Mouse (Mus musculus) 3134 (cell line): ENCODE results near the gene Mms22l.
"Not testable (repeated sequence)": the region's sequence is repeated elsewhere in the genome, so short reads cannot be mapped to it uniquely, and the experiment has no call there.

Source experiments
- DNase-seq: peaks from one replicate; pipeline ENCODE4 v3.0.0-alpha.2; 2011; ENCODE audit warnings: low spot score; ENCODE audit not compliant: insufficient read length; ENCODE audit errors: extremely low read depth

Mms22l gene

GRCm38 (mm10) chr4:24620005-24620404 lies 123.8 kb downstream of the Mms22l start:
- DNase-seq = no peak

GRCm38 (mm10) chr4:24620440-24620839 lies 124.2 kb downstream of the Mms22l start:
- no peak for DNase-seq

DNA sequence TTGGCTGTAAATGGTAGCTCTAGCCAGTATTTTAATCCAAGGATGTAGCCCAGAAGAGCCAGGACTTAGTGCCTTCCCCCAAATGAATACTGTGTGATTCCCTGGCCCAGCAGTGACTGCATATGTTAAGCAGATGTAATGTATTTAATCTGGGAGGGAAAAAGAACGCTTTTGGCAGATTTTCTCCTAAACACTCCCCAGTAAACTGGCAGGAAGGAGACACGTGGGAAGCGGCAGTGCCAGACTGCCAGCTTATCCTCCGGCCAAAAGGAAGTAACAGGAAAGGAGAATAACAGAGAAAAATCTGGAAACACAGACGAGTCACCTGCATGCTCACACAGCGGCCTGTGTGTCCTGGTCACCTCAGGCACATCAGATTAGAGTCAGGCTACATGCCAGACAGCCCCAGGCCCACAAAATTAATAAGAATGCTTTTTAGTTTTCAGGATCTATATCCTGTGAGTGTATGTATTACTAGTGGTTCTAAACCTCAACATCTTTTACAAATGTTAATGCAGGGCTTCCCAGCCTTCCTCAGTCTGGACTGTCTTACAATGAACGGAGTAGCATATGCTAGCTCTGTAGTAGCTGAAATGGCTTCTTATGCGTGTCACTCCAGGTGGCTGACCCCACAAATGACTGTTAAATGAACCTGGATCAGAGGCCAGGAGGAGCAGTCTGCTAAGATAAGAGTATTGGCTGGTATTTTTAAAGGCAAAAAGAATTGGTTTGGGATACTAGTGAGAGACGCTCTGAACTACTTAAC lies 125.4 kb downstream of the Mms22l start:
- DNase-seq = no peak

GRCm38 (mm10) chr4:24625951-24626584 lies 129.8 kb downstream of the Mms22l start:
- no peak for DNase-seq

GRCm38 (mm10) chr4:24626686-24627085 lies 130.4 kb downstream of the Mms22l start:
- DNase-seq = no peak

DNA sequence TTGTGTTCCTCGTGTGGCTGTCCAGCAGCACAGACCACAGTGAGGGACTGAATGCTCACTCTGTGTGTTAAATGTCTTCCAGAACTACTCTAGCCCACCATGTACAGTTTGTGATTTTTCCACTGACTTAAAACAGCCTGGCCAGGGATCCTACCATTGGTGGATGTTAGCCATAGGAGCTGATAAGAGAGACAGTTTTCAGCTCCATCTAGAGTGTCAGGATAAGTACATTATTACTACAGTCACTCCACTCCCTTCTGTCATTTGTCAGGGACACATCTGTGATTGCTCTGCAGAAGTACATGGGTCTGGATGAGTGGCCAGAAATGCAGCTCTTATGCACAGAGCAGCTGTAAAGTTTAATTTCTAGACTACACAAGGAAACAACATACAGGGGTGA lies 131.6 kb downstream of the Mms22l start:
- no peak for DNase-seq

DNA sequence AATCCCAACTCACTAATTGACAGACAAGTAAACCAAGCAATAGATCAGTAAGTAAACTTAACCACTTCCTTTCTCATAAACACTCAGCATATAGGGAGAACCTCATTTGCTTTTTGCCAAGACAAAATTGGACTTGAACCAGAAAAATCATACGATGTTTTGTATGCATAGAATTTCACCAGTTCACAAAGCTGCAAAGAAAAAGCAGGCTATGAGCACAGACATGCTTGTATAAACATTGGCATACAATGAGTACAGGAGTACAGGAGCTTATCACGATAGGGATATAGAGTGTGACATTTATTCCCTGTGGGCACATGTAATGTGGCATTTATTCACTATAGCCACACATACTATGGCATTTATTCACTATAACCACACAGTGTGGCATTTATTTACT lies 134.2 kb downstream of the Mms22l start:
- no peak for DNase-seq

GRCm38 (mm10) chr4:24631177-24631911 lies 135.1 kb downstream of the Mms22l start:
- no peak for DNase-seq

GRCm38 (mm10) chr4:24642306-24642705 lies 146.1 kb downstream of the Mms22l start:
- DNase-seq = no peak

GRCm38 (mm10) chr4:24644735-24645134 lies 148.5 kb downstream of the Mms22l start:
- not testable (repeated sequence) for DNase-seq
